Mouse (Mus musculus) forebrain, postnatal 0 days (tissue): ENCODE measurements around the gene Sgms1. TPM values are rescaled to one million over a fixed set of nuclear protein-coding genes. Genes with fewer than 3 reads are reported as not detected.

Experiments used
- ATAC-seq: fragments of 200-750 bp; cut with Nextera tagmentation; 2 replicates; pipeline ENCODE4 v1.8.0; 2017; ENCODE audit warnings: mild to moderate bottlenecking, moderate library complexity
- DNase-seq: peaks from one replicate; pipeline ENCODE4 v3.0.0-alpha.2; 2015
- H3K27ac ChIP-seq: fragments of 300-500 bp; sonication (generic); 2 replicates; pipeline ENCODE4 v1.5.1; 2014; ENCODE audit warnings: low read depth, mild to moderate bottlenecking, antibody characterized with exemption, low read length, moderate library complexity, mixed read lengths
- H3K27me3 ChIP-seq: fragments of 300-500 bp; sonication (generic); 2 replicates; pipeline ENCODE4 v1.6.1; 2014; ENCODE audit warnings: mild to moderate bottlenecking, low read length, mixed read lengths; ENCODE audit not compliant: insufficient read depth
- H3K36me3 ChIP-seq: fragments of 300-500 bp; sonication (generic); 2 replicates; pipeline ENCODE4 v1.6.1; 2014; ENCODE audit warnings: mild to moderate bottlenecking, moderate library complexity; ENCODE audit not compliant: insufficient read depth
- H3K4me1 ChIP-seq: fragments of 300-500 bp; sonication (generic); 2 replicates; pipeline ENCODE4 v1.6.1; 2014; ENCODE audit warnings: antibody characterized with exemption; ENCODE audit not compliant: insufficient read depth
- H3K4me2 ChIP-seq: fragments of 300-500 bp; sonication (generic); 2 replicates; pipeline ENCODE4 v1.6.1; 2014; ENCODE audit warnings: low read depth, mild to moderate bottlenecking, moderate library complexity
- H3K4me3 ChIP-seq: fragments of 300-500 bp; sonication (generic); 2 replicates; pipeline ENCODE4 v1.5.1; 2014; ENCODE audit warnings: low read depth, low read length, mixed read lengths
- H3K9ac ChIP-seq: fragments of 300-500 bp; sonication (generic); 2 replicates; pipeline ENCODE4 v1.6.1; 2014; ENCODE audit warnings: mild to moderate bottlenecking
- H3K9me3 ChIP-seq: fragments of 300-500 bp; sonication (generic); 2 replicates; pipeline ENCODE4 v1.6.1; 2016; ENCODE audit warnings: low read length
- CTCF ChIP-seq: sonication (generic); IDR thresholded peaks from 2 replicates; pipeline ENCODE4 v1.5.1; 2016; ENCODE audit warnings: antibody characterized with exemption, control low read depth, low read depth
- WGBS: fragments of 180-500 bp; shearing (Covaris S2); extraction: QIAGEN DNeasy Blood & Tissue Kit; methylation state at CpG from one replicate; pipeline ENCODE4 v1.1.7; 2014; 5-methylcytosine and 5-hydroxymethylcytosine counted together
- polyA plus RNA-seq: library from polyadenylated mRNA; unstranded; fragments of >200 nt; fragmentation: Nextera tagmentation; extraction: Ambion mirVana; gene quantifications from 2 replicates; pipeline ENCODE4 v1.2.1, GENCODE M21; 2015
- total RNA-seq: library from RNA; depleted of rRNA; stranded (reverse); fragments of >200 nt; gene quantifications from 2 replicates; pipeline ENCODE4 v1.2.3, GENCODE M21; 2014

Sgms1 gene
- total and polyA plus RNA-seq, 2 experiments from 2014 or later: 17.0 to 27.2 TPM

GRCm38 (mm10) chr19:32223751-32224174 is 165.8 kb downstream of the Sgms1 start:
- 70% methylated on average over 3 of the region's 3 CpGs for WGBS
- no peaks in the 10 kb centered on the region for H3K4me1 ChIP-seq
- ATAC-seq: no peak
- H3K4me2 ChIP-seq: no peak overlapping the region
- DNase-seq: no peak
- no peak for TF ChIP-seq CTCF
- H3K9ac ChIP-seq: no peak overlapping the region
- H3K27ac ChIP-seq: no peak overlapping the region
- no peaks in the 10 kb centered on the region for H3K36me3 ChIP-seq
- H3K4me3 ChIP-seq: no peak overlapping the region
- no peaks in the 10 kb centered on the region for H3K9me3 ChIP-seq
- no peaks in the 10 kb centered on the region for H3K27me3 ChIP-seq

DNA sequence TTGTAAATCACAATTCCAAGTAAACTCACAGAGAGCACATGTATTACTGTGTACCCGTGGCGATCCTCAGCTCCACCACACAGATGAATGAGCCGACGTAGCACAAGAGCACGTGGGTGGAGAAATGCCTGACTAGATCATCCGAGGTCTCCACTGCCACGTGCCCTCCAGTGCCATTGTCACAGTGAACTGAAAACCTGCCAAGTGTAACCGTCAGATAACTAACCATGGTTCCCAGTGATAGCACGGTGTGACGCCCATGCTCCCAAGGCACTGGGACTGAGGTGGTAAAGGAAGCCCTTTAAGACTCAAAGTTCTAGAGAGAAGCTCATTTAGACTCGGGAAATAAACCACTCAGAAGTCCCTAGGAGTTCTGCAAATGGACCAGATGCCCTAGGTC is 167.4 kb downstream of the Sgms1 start:
- no peaks in the 10 kb centered on the region for H3K9me3 ChIP-seq
- H3K9ac ChIP-seq: no peak overlapping the region
- H3K4me1 ChIP-seq: no peaks in the 10 kb centered on the region
- H3K27me3 ChIP-seq: no peaks in the 10 kb centered on the region
- no peak overlapping the region for H3K4me3 ChIP-seq
- no peaks in the 10 kb centered on the region for H3K36me3 ChIP-seq
- ATAC-seq (no peak), DNase-seq (no peak)
- H3K27ac ChIP-seq: no peak overlapping the region
- H3K4me2 ChIP-seq: no peak overlapping the region
- no peak for TF ChIP-seq CTCF
- 90% methylated on average over 11 of the region's 11 CpGs for WGBS

DNA sequence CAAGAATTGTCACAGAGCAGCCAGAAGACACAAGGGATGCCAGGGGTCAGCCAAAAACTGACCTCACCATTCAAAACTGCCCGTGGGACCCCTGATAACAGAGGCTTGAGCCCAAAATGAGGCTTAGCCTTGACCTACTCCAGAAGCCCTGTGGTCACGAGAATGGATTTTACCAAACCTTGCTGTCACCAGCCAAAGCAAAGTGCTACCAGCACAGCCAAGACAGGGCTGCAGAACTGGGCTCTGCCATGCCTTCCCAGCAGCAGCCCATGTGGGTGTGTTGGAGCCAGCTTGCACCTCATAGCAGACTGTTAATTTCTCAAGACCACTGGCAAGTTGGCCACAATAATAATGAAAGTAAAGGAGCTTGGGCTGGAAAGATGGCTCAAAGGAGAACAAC is 168.5 kb downstream of the Sgms1 start:
- TF ChIP-seq CTCF: no peak
- no peak overlapping the region for H3K4me3 ChIP-seq
- no peaks in the 10 kb centered on the region for H3K27me3 ChIP-seq
- H3K27ac ChIP-seq: no peak overlapping the region
- no peaks in the 10 kb centered on the region for H3K9me3 ChIP-seq
- DNase-seq (no peak), ATAC-seq (peak; percentile 27; the same call in 1 of the 2 replicates)
- no peaks in the 10 kb centered on the region for H3K4me1 ChIP-seq
- H3K36me3 ChIP-seq: no peaks in the 10 kb centered on the region
- 74% methylated on average over 2 of the region's 2 CpGs for WGBS
- no peak overlapping the region for H3K4me2 ChIP-seq
- no peak overlapping the region for H3K9ac ChIP-seq

GRCm38 (mm10) chr19:32216710-32217109 is 172.8 kb downstream of the Sgms1 start:
- no peak for ATAC-seq
- 98% methylated on average over 2 of the region's 2 CpGs for WGBS

GRCm38 (mm10) chr19:32214905-32215806 is 174.4 kb downstream of the Sgms1 start:
- no peaks in the 10 kb centered on the region for H3K27me3 ChIP-seq
- TF ChIP-seq CTCF: no peak
- no peak for ATAC-seq
- no peaks in the 10 kb centered on the region for H3K4me1 ChIP-seq
- H3K9ac ChIP-seq: no peak overlapping the region
- no peak overlapping the region for H3K4me2 ChIP-seq
- no peak overlapping the region for H3K4me3 ChIP-seq
- DNase-seq: no peak
- H3K36me3 ChIP-seq: no peaks in the 10 kb centered on the region
- 80% methylated on average over 12 of the region's 12 CpGs for WGBS
- H3K9me3 ChIP-seq: no peaks in the 10 kb centered on the region
- H3K27ac ChIP-seq: no peak overlapping the region

More at GRCm38 (mm10) chr19:32216710-32217109, 172.8 kb downstream of the Sgms1 start:
- Histone ChIP-seq H3K27me3 (no peaks in the 10 kb centered on the region), H3K36me3 (no peaks in the 10 kb centered on the region), H3K4me2 (no peak overlapping the region), H3K4me1 (no peaks in the 10 kb centered on the region), H3K4me3 (no peak overlapping the region), H3K9me3 (no peaks in the 10 kb centered on the region), H3K9ac (no peak overlapping the region), H3K27ac (no peak overlapping the region)
- no peak for DNase-seq
- no peak for TF ChIP-seq CTCF

- no peak for ATAC-seq
- Histone ChIP-seq H3K9ac (no peak overlapping the region), H3K27me3 (no peaks in the 10 kb centered on the region), H3K9me3 (no peaks in the 10 kb centered on the region), H3K4me1 (no peaks in the 10 kb centered on the region), H3K4me2 (no peak overlapping the region), H3K27ac (no peak overlapping the region), H3K36me3 (no peaks in the 10 kb centered on the region), H3K4me3 (no peak overlapping the region)
- TF ChIP-seq CTCF: no peak
- no peak for DNase-seq
- WGBS: 83% methylated on average over 3 of the region's 3 CpGs
These were observed 175.9 kb downstream of the Sgms1 start for GRCm38 (mm10) chr19:32213577-32213976.

DNA sequence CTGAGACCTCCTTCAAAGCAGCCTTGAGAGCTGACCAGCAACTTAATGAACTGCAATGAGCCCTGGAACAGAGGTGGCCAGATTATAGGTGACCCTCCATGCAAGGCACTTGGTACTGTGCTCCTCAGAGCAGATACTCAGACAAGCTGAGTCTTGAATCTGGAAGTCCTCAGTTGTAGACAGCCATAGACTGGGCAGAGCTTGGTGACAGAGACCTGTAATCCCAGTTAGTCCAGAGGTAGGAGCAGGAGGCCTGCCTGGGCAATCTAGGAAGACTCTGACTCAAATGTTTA is 178.3 kb downstream of the Sgms1 start:
- no peak overlapping the region for H3K4me2 ChIP-seq
- no peaks in the 10 kb centered on the region for H3K27me3 ChIP-seq
- H3K36me3 ChIP-seq: no peaks in the 10 kb centered on the region
- no peak overlapping the region for H3K9ac ChIP-seq
- H3K9me3 ChIP-seq: no peaks in the 10 kb centered on the region
- DNase-seq (no peak), ATAC-seq (no peak)
- no peak for TF ChIP-seq CTCF
- no peak overlapping the region for H3K4me3 ChIP-seq
- no peak overlapping the region for H3K27ac ChIP-seq
- no peaks in the 10 kb centered on the region for H3K4me1 ChIP-seq
